Mouse (Mus musculus) kidney, postnatal 14 days (tissue): ENCODE data around the gene Arvcf.

Experiments
- DNase-seq: peaks from one replicate; pipeline ENCODE4 v3.0.0; 2022; ENCODE audit warnings: mixed read lengths

The Arvcf gene

GRCm38 (mm10) chr16:18357977-18358376 is 10.0 kb downstream of the Arvcf start:
- DNase-seq: no peak

DNA sequence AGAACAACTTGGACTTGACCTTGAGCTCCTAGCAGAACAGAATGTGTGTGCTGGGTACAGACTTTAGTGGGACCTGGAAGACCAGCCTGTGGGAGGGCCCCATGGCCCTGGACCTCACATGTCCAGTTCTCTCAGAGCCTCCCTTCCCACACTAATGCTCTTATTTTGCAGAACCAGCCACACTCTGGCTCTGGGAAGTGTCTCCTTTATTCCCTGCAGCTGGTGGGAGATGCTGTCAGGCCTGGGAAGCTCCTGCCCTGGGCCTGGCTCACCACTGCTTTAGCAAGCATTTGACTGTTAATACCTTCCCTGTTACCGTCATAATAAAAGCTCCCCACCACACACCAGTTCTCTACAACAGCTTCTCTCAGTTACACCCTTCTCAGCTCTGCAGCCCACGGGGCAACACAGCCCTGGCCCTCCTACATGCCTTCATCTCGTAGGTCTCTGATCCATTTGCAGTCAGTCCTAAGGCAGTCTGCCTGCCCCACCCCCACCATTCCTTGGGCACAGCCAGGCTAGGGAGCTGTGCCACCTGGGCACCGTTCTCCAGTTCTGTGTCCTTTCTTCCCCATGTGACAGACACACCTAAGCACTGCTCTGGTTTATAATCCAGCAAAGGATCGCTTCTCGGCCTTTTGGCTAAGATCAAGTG is 12.3 kb downstream of the Arvcf start:
- DNase-seq: no peak

GRCm38 (mm10) chr16:18362948-18363347 is 15.0 kb downstream of the Arvcf start:
- DNase-seq: peak; percentile 48

DNA sequence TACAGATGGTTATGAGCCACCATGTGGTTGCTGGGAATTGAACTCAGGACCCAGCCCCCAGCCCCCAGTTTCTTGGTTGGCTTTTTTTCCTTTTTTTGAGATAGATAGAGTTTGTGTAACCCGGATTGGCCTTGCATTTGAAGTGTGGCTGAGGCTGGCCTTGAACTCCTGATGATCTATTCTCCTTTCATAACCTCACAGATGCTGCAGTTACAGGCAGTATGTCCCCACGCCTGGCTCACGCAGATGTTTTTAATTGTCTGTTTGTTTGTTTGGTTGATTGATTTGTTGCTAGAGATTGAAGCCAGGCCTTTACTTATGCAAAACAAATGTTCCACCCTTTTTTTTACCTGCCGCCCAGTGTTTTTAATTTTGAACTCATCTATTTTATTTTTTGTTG is 18.9 kb downstream of the Arvcf start:
- DNase-seq: no peak

- DNase-seq: no peak
Measured at GRCm38 (mm10) chr16:18370197-18370596, 22.2 kb downstream of the Arvcf start.

DNA sequence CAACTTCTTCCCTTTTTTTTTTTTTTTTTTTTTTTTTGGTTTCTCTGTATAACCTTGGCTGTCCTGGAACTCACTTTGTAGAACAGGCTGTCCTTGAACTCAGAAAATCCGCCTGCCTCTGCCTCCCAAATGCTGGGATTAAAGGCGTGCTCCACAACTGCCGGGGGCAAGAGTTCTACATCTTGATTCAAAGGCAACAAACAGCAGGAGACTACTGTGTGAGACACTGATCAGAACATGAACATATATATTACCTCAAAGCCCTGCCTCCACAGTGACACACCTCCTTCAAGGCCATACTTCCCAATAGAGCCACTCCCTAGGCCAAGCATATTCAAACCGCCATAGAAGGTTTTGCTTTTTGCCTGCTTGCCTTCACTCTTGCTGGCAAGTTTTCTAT is 25.6 kb downstream of the Arvcf start:
- no peak for DNase-seq

GRCm38 (mm10) chr16:18376297-18376954 is 28.4 kb downstream of the Arvcf start:
- peak; percentile 44 for DNase-seq

DNA sequence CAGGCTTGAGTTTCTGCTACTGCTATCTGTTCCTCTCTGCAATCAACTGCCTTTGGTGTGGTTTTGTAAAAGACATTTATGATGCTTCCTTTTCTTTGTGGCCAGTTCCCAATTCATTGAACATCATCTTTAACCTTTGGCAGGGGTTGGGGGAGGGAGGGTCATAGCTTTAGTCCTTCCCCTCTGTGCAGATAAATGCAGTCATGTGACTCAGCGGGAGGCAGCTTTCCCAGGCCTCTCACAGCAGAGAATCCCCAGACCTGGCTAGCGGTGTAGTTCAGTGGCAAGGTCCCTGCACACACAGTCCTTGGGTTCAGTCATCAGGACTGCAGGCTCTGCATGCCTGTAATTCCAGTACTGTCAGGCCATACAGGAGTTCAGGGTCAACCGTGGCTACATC is 29.2 kb downstream of the Arvcf start:
- DNase-seq: peak; percentile 73

GRCm38 (mm10) chr16:18378489-18378888 is 30.5 kb downstream of the Arvcf start:
- DNase-seq: no peak

GRCm38 (mm10) chr16:18379338-18380001 is 31.5 kb downstream of the Arvcf start:
- peak; percentile 61 for DNase-seq

- no peak for DNase-seq
Measured at GRCm38 (mm10) chr16:18380495-18381063, 32.6 kb downstream of the Arvcf start.

GRCm38 (mm10) chr16:18381621-18382258 is 33.8 kb downstream of the Arvcf start:
- DNase-seq: no peak

DNA sequence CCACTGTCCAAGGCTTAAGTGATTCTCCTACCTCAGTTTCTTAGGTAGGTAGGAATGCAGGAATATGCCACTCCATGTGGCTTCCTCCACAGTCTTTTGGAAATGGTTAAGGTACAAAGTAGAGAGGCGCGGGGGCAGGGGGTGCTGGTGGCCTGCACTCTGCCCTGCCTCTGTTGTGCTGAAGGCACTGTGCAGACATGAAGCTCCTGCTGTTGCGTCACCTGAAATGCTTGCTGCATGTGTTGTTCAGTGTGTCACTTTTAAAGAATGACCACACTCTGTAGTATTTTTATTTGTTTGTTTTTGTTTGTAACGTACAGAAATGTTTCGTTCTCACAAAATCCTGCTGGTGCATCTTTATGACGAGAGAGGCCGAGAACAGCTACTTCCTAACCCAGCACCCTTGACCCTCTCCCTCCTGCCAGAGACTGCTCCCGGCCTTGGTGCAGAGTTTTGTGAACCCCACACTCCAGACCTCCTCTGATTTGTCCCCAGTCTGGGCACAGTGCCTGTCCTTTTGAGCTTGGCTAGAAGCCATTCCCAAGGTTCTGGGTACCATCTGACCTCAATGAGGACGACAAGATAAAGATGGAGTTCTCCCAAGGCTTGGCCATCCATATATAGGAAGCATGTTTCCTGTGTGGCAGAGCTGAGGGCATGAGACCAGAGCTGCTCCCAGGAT is 35.2 kb downstream of the Arvcf start:
- peak; percentile 75 for DNase-seq

DNA sequence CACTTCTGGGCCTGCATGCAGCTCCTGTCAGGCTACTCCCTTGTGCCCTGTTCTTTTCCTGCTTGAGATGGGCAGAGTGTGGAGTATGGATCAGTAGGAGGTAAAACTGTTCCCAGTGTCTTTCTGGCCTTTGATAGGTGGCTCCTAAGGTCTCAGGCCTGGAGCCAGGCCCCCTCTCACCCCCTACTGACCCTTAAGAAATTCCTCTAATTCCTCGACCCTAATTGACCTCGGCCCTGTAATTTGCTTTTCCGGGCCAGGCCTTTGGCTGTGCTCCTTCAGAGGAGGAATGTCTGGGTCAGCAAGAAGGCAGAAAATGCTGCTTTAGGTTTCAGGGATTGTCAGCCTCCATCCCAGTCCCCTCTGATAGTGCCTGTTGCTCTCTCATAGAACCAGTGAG is 35.8 kb downstream of the Arvcf start:
- DNase-seq: peak; percentile 79

DNA sequence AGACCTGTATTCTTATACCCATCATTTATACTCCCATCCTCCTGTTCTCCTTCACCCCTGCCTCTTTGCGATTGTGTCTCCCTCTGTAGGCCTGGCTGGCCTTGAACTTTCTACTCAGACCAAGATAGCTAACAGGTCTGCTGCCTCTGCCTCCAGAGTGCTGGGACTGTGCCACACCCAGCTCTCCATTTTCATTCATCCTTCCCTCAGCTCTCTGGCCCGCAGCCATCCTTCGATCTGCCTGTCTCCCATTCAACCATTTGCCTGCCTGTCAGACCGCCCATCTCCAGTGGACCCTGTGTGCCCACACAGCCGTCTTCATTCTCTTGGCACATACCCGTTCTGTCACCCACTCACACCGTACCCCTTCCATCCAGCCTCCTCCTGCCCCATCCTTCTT is 36.2 kb downstream of the Arvcf start:
- DNase-seq: no peak

- no peak for DNase-seq
Measured at GRCm38 (mm10) chr16:18384659-18385058, 36.7 kb downstream of the Arvcf start.

GRCm38 (mm10) chr16:18385411-18385810 is 37.4 kb downstream of the Arvcf start:
- DNase-seq: no peak

DNA sequence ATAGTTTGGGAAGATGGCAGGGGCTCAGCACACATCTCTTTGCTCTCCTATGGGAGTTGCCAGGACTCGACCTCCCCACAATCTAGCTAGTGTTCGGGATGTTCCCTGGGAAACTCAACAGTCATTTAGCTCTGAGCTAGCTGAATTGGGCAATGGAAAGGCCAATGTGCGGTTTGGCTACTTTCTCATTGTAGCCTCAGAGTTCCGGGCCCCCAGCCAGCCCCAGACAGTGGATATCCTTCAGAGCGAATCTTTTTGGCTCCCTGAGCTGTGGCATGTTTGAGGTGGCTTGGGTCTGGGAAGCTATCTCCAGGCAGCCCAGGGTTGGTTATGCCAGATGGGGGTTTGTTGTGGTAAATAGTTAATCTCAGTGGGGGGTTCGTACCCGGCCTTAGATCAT is 38.5 kb downstream of the Arvcf start:
- DNase-seq: no peak

GRCm38 (mm10) chr16:18386972-18387371 is 39.0 kb downstream of the Arvcf start:
- no peak for DNase-seq

- DNase-seq: peak; percentile 62
Measured at GRCm38 (mm10) chr16:18387704-18388582, 40.0 kb downstream of the Arvcf start.

- DNase-seq: peak; percentile 67
Measured at GRCm38 (mm10) chr16:18388583-18389435, 40.8 kb downstream of the Arvcf start.
